Mouse (Mus musculus) hindbrain, embryonic 16.5 days (tissue): ENCODE data around the gene Omt2a. TPM values are rescaled to one million over a fixed set of nuclear protein-coding genes. Genes with fewer than 3 reads are reported as not detected.
"Not testable (repeated sequence)": the region's sequence is repeated elsewhere in the genome, so short reads cannot be mapped to it uniquely, and the experiment has no call there.

Source experiments
- ATAC-seq: fragments of 200-750 bp; cut with Nextera tagmentation; 2 replicates; pipeline ENCODE4 v1.8.0; 2017; ENCODE audit warnings: moderate TSS enrichment, moderate library complexity
- H3K27ac ChIP-seq: fragments of 300-500 bp; sonication (generic); 2 replicates; pipeline ENCODE4 v1.5.1; 2014; ENCODE audit warnings: low read depth, mild to moderate bottlenecking, control low read depth, low read length, moderate library complexity
- H3K27me3 ChIP-seq: fragments of 300-500 bp; sonication (generic); replicated peaks from 2 replicates; pipeline ENCODE4 v1.6.1; 2014; ENCODE audit warnings: low read length; ENCODE audit not compliant: control insufficient read depth, insufficient read depth
- H3K36me3 ChIP-seq: fragments of 300-500 bp; sonication (generic); 2 replicates; pipeline ENCODE4 v1.6.1; 2014; ENCODE audit warnings: mild to moderate bottlenecking, low read length, moderate library complexity, mixed read lengths; ENCODE audit not compliant: control insufficient read depth, insufficient read depth
- H3K4me1 ChIP-seq: fragments of 300-500 bp; sonication (generic); 2 replicates; pipeline ENCODE4 v1.6.1; 2014; ENCODE audit warnings: low read depth, low read length; ENCODE audit not compliant: control insufficient read depth, insufficient read depth
- H3K4me2 ChIP-seq: fragments of 300-500 bp; sonication (generic); 2 replicates; pipeline ENCODE4 v1.6.1; 2014; ENCODE audit warnings: mild to moderate bottlenecking, low read length, control low read depth, moderate library complexity
- H3K4me3 ChIP-seq: fragments of 300-500 bp; sonication (generic); 2 replicates; pipeline ENCODE4 v1.5.1; 2014; ENCODE audit warnings: mild to moderate bottlenecking, low read length, control low read depth, moderate library complexity
- H3K9ac ChIP-seq: fragments of 300-500 bp; sonication (generic); 2 replicates; pipeline ENCODE4 v1.6.1; 2014; ENCODE audit warnings: low read depth, mild to moderate bottlenecking, control low read depth, low read length, moderate library complexity
- H3K9me3 ChIP-seq: fragments of 300-500 bp; sonication (generic); 2 replicates; pipeline ENCODE4 v1.6.1; 2014; ENCODE audit warnings: mild to moderate bottlenecking, low read length, moderate library complexity; ENCODE audit not compliant: control insufficient read depth
- WGBS: fragments of 180-500 bp; shearing (Covaris S2); extraction: QIAGEN DNeasy Blood & Tissue Kit; methylation state at CpG from one replicate; pipeline ENCODE4 v1.1.7; 2014; 5-methylcytosine and 5-hydroxymethylcytosine counted together
- polyA plus RNA-seq: library from polyadenylated mRNA; unstranded; fragments of >200 nt; fragmentation: Nextera tagmentation; extraction: Ambion mirVana; gene quantifications from 2 replicates; pipeline ENCODE4 v1.2.1, GENCODE M21; 2015

Gene Omt2a
- polyA plus RNA-seq, 1 experiment from 2014 or later = not detected

- no peak overlapping the region for H3K9ac ChIP-seq
- no peaks in the 10 kb centered on the region for H3K27me3 ChIP-seq
- no peak for ATAC-seq
- H3K4me1 ChIP-seq = no peaks in the 10 kb centered on the region
- H3K36me3 ChIP-seq = no peaks in the 10 kb centered on the region
- no peak overlapping the region for H3K4me2 ChIP-seq
- H3K9me3 ChIP-seq = no peaks in the 10 kb centered on the region
- 38% methylated on average over 1 of the region's 1 CpGs for WGBS
- H3K4me3 ChIP-seq = no peak overlapping the region
- no peak overlapping the region for H3K27ac ChIP-seq
Measured at GRCm38 (mm10) chr9:78319499-78319898, 4.9 kb upstream of the Omt2a start.

DNA sequence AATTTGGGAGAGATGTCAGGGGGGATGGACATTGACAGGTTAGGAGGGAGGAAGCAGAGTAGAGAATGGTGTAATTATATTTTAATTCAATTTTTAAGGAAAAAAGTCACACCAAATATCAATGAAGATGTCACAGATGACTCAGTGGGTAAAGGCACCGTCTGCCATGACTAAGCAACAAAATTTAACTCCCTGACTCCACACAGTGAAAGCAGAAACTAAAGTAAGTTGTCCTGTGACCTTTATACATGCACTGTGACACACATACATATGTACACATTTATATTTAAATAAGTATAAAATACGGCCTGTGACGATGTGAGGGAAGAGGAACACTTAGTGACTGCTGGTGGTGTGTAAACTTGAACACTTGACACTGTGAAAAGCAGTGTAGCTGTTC is 6.5 kb downstream of the Omt2a start:
- WGBS = 88% methylated on average over 3 of the region's 3 CpGs

DNA sequence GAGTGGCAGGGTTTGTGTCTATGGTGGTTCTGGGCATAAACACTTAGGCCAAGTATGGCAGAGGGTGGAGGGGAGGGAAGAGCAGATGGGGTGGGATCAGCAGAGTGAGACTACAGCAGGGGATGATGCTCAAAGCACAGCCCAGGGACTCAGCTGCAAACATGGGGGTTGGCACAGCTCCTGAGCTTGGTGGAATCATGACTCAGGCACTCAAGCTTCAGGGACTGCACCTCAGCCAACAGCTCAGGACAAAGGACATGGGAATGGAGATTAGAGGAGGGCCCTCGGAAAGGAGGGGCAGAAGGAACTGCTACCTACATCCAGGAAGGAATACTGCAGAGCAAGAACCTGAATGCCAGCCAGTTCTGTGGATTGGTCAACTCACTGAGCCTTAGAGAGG is 15.5 kb downstream of the Omt2a start:
- not testable (repeated sequence) for H3K27ac ChIP-seq
- WGBS = 63% methylated on average over 1 of the region's 1 CpGs

More for the DNA sequence above, 6.5 kb downstream of the Omt2a start:
- not testable (repeated sequence) for H3K27ac ChIP-seq, H3K4me3 ChIP-seq, H3K27me3 ChIP-seq, H3K36me3 ChIP-seq, H3K4me2 ChIP-seq, H3K9ac ChIP-seq, ATAC-seq, H3K4me1 ChIP-seq, H3K9me3 ChIP-seq

DNA sequence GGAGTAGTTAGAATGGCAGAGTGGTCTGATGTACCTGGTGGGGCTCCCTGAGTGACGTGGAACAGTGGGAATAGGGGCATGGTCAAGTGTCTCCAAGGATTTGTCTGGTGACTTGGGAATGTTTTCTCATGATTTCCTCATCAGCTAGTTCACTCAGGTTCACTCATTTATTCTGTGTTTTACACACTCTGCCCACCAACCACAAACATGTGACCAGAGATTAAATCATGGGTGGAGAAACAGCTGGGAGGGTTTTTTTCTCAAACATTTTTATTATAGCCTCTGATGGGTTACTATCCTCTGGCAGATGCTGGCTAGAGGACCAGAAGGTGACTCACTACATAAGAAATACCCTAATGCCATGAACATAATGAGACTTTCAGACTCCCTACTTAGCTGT is 16.4 kb downstream of the Omt2a start:
- no peaks in the 10 kb centered on the region for H3K27me3 ChIP-seq
- H3K4me1 ChIP-seq = no peaks in the 10 kb centered on the region
- no peak overlapping the region for H3K9ac ChIP-seq
- H3K27ac ChIP-seq = no peak overlapping the region
- H3K4me2 ChIP-seq = no peak overlapping the region
- H3K4me3 ChIP-seq = no peak overlapping the region
- H3K36me3 ChIP-seq = no peaks in the 10 kb centered on the region
- 100% methylated on average over 1 of the region's 1 CpGs for WGBS
- ATAC-seq = no peak
- no peaks in the 10 kb centered on the region for H3K9me3 ChIP-seq

More for the DNA sequence above, 15.5 kb downstream of the Omt2a start:
- H3K9ac ChIP-seq, H3K27me3 ChIP-seq, ATAC-seq, H3K9me3 ChIP-seq, H3K36me3 ChIP-seq, H3K4me1 ChIP-seq, H3K4me3 ChIP-seq, H3K4me2 ChIP-seq: not testable (repeated sequence)

DNA sequence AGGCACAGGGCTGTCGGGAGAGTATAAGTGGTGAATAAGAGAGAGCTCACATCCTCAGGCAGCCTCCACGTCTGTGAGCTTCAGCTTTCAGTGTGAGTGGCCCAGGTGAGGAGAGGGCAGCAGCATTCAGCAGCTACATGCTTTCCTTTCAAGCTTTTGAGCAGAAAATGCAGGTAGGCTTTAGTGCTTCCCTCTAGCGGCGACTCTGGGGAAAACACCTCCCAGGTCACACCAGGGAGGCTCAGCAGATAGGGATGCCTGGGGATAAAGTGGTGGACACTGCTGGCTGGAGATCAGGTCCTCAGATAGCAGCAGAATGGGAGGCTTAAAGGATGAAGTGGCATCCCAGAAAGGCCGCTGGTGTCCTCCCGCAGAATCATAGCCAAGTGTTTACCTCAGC is 18.5 kb downstream of the Omt2a start:
- not testable (repeated sequence) for H3K27ac ChIP-seq, H3K4me2 ChIP-seq, H3K36me3 ChIP-seq, H3K9ac ChIP-seq, H3K9me3 ChIP-seq, H3K4me3 ChIP-seq, H3K27me3 ChIP-seq, H3K4me1 ChIP-seq, ATAC-seq
- 15% methylated on average over 6 of the region's 6 CpGs for WGBS

DNA sequence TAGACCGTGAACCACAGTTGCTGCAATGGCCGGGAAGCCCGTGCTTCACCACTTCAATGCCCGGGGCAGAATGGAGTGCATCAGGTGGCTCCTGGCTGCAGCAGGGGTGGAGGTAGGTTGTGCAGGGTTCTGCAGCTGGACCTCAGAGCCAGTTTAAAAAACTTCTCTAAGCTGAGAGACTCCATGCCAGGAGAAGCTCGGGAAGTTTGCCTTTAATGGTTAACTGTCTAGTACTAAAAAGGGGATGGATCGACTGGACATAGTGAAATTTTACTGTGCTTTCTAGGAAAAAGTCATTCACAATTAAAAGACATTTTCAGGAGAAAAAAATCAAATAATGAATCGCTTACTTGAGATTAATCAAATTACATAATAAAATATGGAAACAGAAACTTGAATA is 19.8 kb downstream of the Omt2a start:
- not testable (repeated sequence) for H3K4me3 ChIP-seq, H3K9ac ChIP-seq, H3K36me3 ChIP-seq, H3K27me3 ChIP-seq, H3K27ac ChIP-seq, H3K4me2 ChIP-seq, H3K4me1 ChIP-seq, ATAC-seq, H3K9me3 ChIP-seq
- 86% methylated on average over 5 of the region's 7 CpGs for WGBS

DNA sequence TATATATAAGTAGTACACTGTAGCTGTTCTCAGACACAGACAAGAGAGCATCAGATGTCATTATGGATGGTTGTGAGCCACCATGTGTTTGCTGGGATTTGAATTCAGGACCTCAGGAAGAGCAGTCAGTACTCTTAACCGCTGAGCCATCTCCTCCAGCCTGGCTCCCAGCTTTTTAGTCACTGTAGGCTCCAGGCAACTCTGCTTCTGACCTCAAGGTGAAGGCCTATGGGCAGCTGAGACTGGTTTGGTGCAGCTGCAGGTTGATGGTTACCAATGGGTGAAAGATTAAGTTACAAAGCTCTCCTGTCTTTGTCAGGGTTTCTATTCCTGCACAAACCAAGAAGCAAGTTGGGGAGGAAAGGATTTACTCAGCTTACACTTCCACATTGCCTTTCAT is 20.9 kb downstream of the Omt2a start:
- not testable (repeated sequence) for H3K4me3 ChIP-seq, ATAC-seq, H3K27ac ChIP-seq, H3K4me2 ChIP-seq, H3K9ac ChIP-seq, H3K4me1 ChIP-seq, H3K9me3 ChIP-seq, H3K36me3 ChIP-seq, H3K27me3 ChIP-seq
- WGBS = 67% methylated on average over 1 of the region's 1 CpGs

GRCm38 (mm10) chr9:78292462-78292861 is 22.1 kb downstream of the Omt2a start:
- H3K27me3 ChIP-seq, H3K27ac ChIP-seq, H3K9ac ChIP-seq, H3K4me2 ChIP-seq, H3K4me3 ChIP-seq, H3K4me1 ChIP-seq, ATAC-seq, H3K36me3 ChIP-seq, H3K9me3 ChIP-seq: not testable (repeated sequence)
- 89% methylated on average over 8 of the region's 8 CpGs for WGBS

GRCm38 (mm10) chr9:78289723-78290122 is 24.9 kb downstream of the Omt2a start, which contains the start of gene Gm10639:
Gene Gm10639, plus strand, starts transcription at chr9:78289923.
- not testable (repeated sequence) for H3K27me3 ChIP-seq, H3K4me3 ChIP-seq, H3K9me3 ChIP-seq, H3K27ac ChIP-seq, H3K4me1 ChIP-seq, H3K36me3 ChIP-seq, H3K4me2 ChIP-seq, ATAC-seq, H3K9ac ChIP-seq
- 87% methylated on average over 3 of the region's 3 CpGs for WGBS

DNA sequence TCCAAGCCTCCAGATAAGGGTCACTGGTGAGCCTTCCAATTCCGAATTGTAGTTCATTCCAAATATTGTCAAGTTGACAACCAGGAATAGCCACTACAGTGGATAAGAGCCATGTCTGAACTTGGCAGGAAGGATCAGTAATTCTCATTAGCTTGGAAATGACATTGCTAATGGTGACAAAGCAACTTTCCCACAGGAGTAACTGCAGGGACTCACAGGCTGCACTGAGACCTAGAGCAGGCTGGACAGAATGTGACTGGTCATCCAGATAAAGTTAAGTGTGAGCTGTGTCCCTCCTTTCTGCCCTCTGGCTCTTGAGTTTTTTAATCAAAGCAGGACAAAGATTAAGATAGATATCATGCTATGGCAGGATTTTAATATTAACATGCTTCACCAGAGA is 25.5 kb downstream of the Omt2a start:
- H3K4me2 ChIP-seq, H3K36me3 ChIP-seq, H3K4me1 ChIP-seq, H3K9ac ChIP-seq, H3K4me3 ChIP-seq, ATAC-seq, H3K27ac ChIP-seq, H3K9me3 ChIP-seq, H3K27me3 ChIP-seq: not testable (repeated sequence)
- WGBS = 78% methylated on average over 1 of the region's 1 CpGs
